Mouse (Mus musculus) hindbrain, embryonic 13.5 days (tissue): ENCODE data around the gene Olfr450. TPM values are rescaled to one million over a fixed set of nuclear protein-coding genes. Genes with fewer than 3 reads are reported as not detected.

Experiments used
- ATAC-seq: fragments of 200-750 bp; cut with Nextera tagmentation; 2 replicates; pipeline ENCODE4 v1.8.0; 2017; ENCODE audit warnings: moderate TSS enrichment; ENCODE audit not compliant: low FRiP score
- H3K27ac ChIP-seq: fragments of 300-500 bp; sonication (generic); 2 replicates; pipeline ENCODE4 v1.5.1; 2015; ENCODE audit warnings: inconsistent platforms, mild to moderate bottlenecking, moderate library complexity
- H3K27me3 ChIP-seq: fragments of 300-500 bp; sonication (generic); 2 replicates; pipeline ENCODE4 v1.6.1; 2015; ENCODE audit warnings: mild to moderate bottlenecking, inconsistent platforms
- H3K36me3 ChIP-seq: fragments of 300-500 bp; sonication (generic); 2 replicates; pipeline ENCODE4 v1.6.1; 2015; ENCODE audit warnings: mild to moderate bottlenecking, inconsistent platforms
- H3K4me1 ChIP-seq: fragments of 300-500 bp; sonication (generic); replicated peaks from 2 replicates; pipeline ENCODE4 v1.6.1; 2015; ENCODE audit warnings: inconsistent platforms
- H3K4me2 ChIP-seq: fragments of 300-500 bp; sonication (generic); 2 replicates; pipeline ENCODE4 v1.6.1; 2015; ENCODE audit warnings: inconsistent platforms, mild to moderate bottlenecking, moderate library complexity
- H3K4me3 ChIP-seq: fragments of 300-500 bp; sonication (generic); 2 replicates; pipeline ENCODE4 v1.5.1; 2015; ENCODE audit warnings: mild to moderate bottlenecking, inconsistent platforms
- H3K9ac ChIP-seq: fragments of 300-500 bp; sonication (generic); 2 replicates; pipeline ENCODE4 v1.6.1; 2015; ENCODE audit warnings: mild to moderate bottlenecking, inconsistent platforms
- H3K9me3 ChIP-seq: fragments of 300-500 bp; sonication (generic); 2 replicates; pipeline ENCODE4 v1.6.1; 2016; ENCODE audit warnings: inconsistent platforms
- WGBS: fragments of 180-500 bp; shearing (Covaris S2); methylation state at CpG from one replicate; pipeline ENCODE4 v1.1.7; 2015; 5-methylcytosine and 5-hydroxymethylcytosine counted together
- polyA plus RNA-seq: library from polyadenylated mRNA; unstranded; fragments of >200 nt; fragmentation: Nextera tagmentation; extraction: Ambion mirVana; gene quantifications from 2 replicates; pipeline ENCODE4 v1.2.1, GENCODE M21; 2015

Gene Olfr450
- polyA plus RNA-seq, result not detected in 2 replicates

GRCm38 (mm10) chr6:42811639-42812038 lies at the start of gene Olfr450:
Olfr450 (plus strand) TSS chr6:42811939.
- Histone ChIP-seq H3K4me3 (no peak within 1 kb of the TSS), H3K9ac (no peak within 1 kb of the TSS), H3K9me3 (no peaks in the 10 kb centered on the region), H3K27me3 (no peaks in the 10 kb centered on the region), H3K4me1 (no peaks in the 10 kb centered on the region), H3K36me3 (no peaks in the 10 kb centered on the region), H3K27ac (no peak within 1 kb of the TSS), H3K4me2 (no peak within 1 kb of the TSS)
- ATAC-seq, result no peak
- WGBS, result 88% methylated on average over 1 of the region's 1 CpGs

DNA sequence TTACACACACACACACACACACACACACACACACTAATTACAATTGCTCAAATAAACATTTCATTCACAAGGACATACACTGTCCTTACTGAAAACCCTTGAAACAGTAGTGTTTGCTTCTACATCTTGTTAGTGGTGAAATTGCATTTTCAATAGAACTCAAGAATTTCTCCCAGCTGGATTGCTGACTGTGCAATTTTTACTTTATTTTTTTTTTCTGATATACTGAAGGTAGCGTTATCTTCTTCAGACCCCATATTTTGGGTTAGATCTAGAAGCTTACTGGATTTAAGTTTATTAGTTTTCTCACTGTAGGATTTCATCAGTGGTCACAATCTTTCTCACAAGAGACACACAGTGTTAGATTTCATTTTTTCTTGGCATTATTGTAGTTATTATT lies 34.7 kb upstream of the Olfr450 start:
- 94% methylated on average over 1 of the region's 1 CpGs for WGBS
- H3K9ac ChIP-seq, result no peak overlapping the region
- no peaks in the 10 kb centered on the region for H3K4me1 ChIP-seq
- H3K27me3 ChIP-seq, result no peaks in the 10 kb centered on the region
- H3K4me2 ChIP-seq, result no peak overlapping the region
- H3K36me3 ChIP-seq, result no peaks in the 10 kb centered on the region
- H3K4me3 ChIP-seq, result no peak overlapping the region
- no peaks in the 10 kb centered on the region for H3K9me3 ChIP-seq
- no peak overlapping the region for H3K27ac ChIP-seq
- no peak for ATAC-seq

- Histone ChIP-seq H3K4me2 (no peak within 1 kb of the TSS), H3K9me3 (no peaks in the 10 kb centered on the region), H3K4me1 (no peaks in the 10 kb centered on the region), H3K27ac (no peak within 1 kb of the TSS), H3K36me3 (no peaks in the 10 kb centered on the region), H3K9ac (no peak within 1 kb of the TSS), H3K27me3 (no peaks in the 10 kb centered on the region), H3K4me3 (no peak within 1 kb of the TSS)
- ATAC-seq, result no peak
These were observed 26.9 kb upstream of the Olfr450 start, which contains the start of gene Olfr452 for GRCm38 (mm10) chr6:42784793-42785192. Olfr452 (plus strand) TSS chr6:42785093.

DNA sequence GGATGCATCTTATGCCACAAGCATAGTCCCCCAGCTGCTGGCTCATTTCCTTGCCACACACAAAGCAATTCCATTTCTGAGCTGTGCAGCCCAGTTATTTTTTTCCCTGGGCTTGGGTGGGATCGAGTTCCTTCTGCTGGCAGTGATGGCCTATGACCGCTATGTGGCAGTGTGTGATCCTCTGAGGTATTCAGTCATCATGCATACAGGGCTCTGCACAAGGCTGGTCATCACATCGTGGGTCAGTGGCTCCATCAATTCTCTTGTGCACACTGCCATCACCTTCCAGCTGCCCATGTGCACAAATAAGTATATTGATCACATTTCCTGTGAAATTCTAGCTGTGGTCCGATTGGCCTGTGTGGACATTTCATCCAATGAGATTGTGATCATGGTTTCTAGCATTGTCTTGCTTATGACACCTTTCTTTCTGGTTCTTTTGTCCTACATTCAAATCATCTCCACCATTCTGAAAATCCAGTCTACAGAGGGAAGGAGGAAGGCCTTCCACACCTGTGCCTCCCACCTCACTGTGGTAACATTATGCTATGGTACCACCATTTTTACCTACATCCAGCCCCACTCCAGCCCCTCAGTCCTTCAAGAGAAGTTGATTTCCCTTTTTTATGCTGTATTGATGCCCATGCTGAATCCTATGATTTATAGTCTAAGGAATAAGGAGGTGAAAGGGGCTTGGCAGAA lies 21.3 kb upstream of the Olfr450 start:
- peak; percentile 57 for ATAC-seq
- Histone ChIP-seq H3K27ac (no peak overlapping the region), H3K36me3 (no peaks in the 10 kb centered on the region), H3K4me2 (no peak overlapping the region), H3K9me3 (no peaks in the 10 kb centered on the region), H3K27me3 (no peaks in the 10 kb centered on the region), H3K4me3 (no peak overlapping the region), H3K4me1 (no peaks in the 10 kb centered on the region), H3K9ac (no peak overlapping the region)
- 49% methylated on average over 4 of the region's 4 CpGs for WGBS

- ATAC-seq, result peak; percentile 74; the same call in 1 of the 2 replicates
- H3K27ac ChIP-seq, result no peak overlapping the region
These were observed 20.7 kb upstream of the Olfr450 start for GRCm38 (mm10) chr6:42790949-42791556.

GRCm38 (mm10) chr6:42794982-42795381 lies 16.8 kb upstream of the Olfr450 start:
- Histone ChIP-seq H3K27ac (no peak overlapping the region), H3K9ac (no peak overlapping the region), H3K4me2 (no peak overlapping the region), H3K27me3 (no peaks in the 10 kb centered on the region), H3K9me3 (no peaks in the 10 kb centered on the region), H3K4me1 (no peaks in the 10 kb centered on the region), H3K36me3 (no peaks in the 10 kb centered on the region), H3K4me3 (no peak overlapping the region)
- WGBS, result 87% methylated on average over 3 of the region's 3 CpGs
- no peak for ATAC-seq

More at GRCm38 (mm10) chr6:42790949-42791556, 20.7 kb upstream of the Olfr450 start:
- no peaks in the 10 kb centered on the region for H3K4me1 ChIP-seq
- WGBS, result 75% methylated on average over 9 of the region's 9 CpGs
- no peaks in the 10 kb centered on the region for H3K9me3 ChIP-seq
- no peak overlapping the region for H3K4me3 ChIP-seq
- H3K27me3 ChIP-seq, result no peaks in the 10 kb centered on the region
- H3K9ac ChIP-seq, result no peak overlapping the region
- H3K4me2 ChIP-seq, result no peak overlapping the region
- no peaks in the 10 kb centered on the region for H3K36me3 ChIP-seq

- no peaks in the 10 kb centered on the region for H3K27me3 ChIP-seq
- ATAC-seq, result no peak
- H3K4me3 ChIP-seq, result no peak within 1 kb of the TSS
- no peaks in the 10 kb centered on the region for H3K4me1 ChIP-seq
- H3K27ac ChIP-seq, result no peak within 1 kb of the TSS
- H3K4me2 ChIP-seq, result no peak within 1 kb of the TSS
- no peak within 1 kb of the TSS for H3K9ac ChIP-seq
- no peaks in the 10 kb centered on the region for H3K36me3 ChIP-seq
- H3K9me3 ChIP-seq, result no peaks in the 10 kb centered on the region
These were observed 22.3 kb downstream of the Olfr450 start, which contains the start of gene Olfr449 for GRCm38 (mm10) chr6:42834084-42834483. Olfr449 (plus strand) TSS chr6:42834384.

GRCm38 (mm10) chr6:42860222-42860819 lies 48.6 kb downstream of the Olfr450 start:
- H3K4me1 ChIP-seq, result no peaks in the 10 kb centered on the region
- ATAC-seq, result peak; percentile 49; the same call in 1 of the 2 replicates
- H3K9ac ChIP-seq, result no peak overlapping the region
- no peaks in the 10 kb centered on the region for H3K27me3 ChIP-seq
- no peak overlapping the region for H3K4me2 ChIP-seq
- no peak overlapping the region for H3K4me3 ChIP-seq
- H3K27ac ChIP-seq, result no peak overlapping the region
- no peaks in the 10 kb centered on the region for H3K9me3 ChIP-seq
- 14% methylated on average over 4 of the region's 4 CpGs for WGBS
- no peaks in the 10 kb centered on the region for H3K36me3 ChIP-seq

Other genes starting within 250 kb of the Olfr450 start
- gene Tcaf3, start 214.2 kb upstream of the Olfr450 start, polyA plus RNA-seq, result not detected in 2 replicates
- gene Tcaf2, start 166.7 kb upstream of the Olfr450 start, polyA plus RNA-seq, result 2.1 and 2.4 TPM in 2 replicates
- gene Tcaf1, start 101.9 kb upstream of the Olfr450 start, polyA plus RNA-seq, result 224 and 234 TPM in 2 replicates
- gene Olfr453, start 72.6 kb upstream of the Olfr450 start, polyA plus RNA-seq, result not detected in 2 replicates
- not detected in 2 replicates for gene Olfr38, start 55.5 kb upstream of the Olfr450 start, polyA plus RNA-seq
- gene Olfr452, start 26.8 kb upstream of the Olfr450 start, polyA plus RNA-seq, result not detected in 2 replicates
- not detected in 2 replicates for gene Olfr449, start 22.4 kb downstream of the Olfr450 start, polyA plus RNA-seq
- not detected in 2 replicates for gene Olfr448, start 78.5 kb downstream of the Olfr450 start, polyA plus RNA-seq
- not detected in 2 replicates for gene Olfr447, start 96.9 kb downstream of the Olfr450 start, polyA plus RNA-seq
- gene Olfr446, start 109.4 kb downstream of the Olfr450 start, polyA plus RNA-seq, result not detected in 2 replicates
- gene Olfr444, start 137.1 kb downstream of the Olfr450 start, polyA plus RNA-seq, result not detected in 2 replicates